Mouse (Mus musculus): ENCODE results near the gene Ppp1r35. TPM values are rescaled to one million over a fixed set of nuclear protein-coding genes. Genes with fewer than 3 reads are reported as not detected.

Ppp1r35 gene
- polyA plus RNA-seq, 1 experiment from 2014 or later = 83.1 TPM

GRCm38 (mm10) chr5:137806158-137806557 is 27.5 kb downstream of the Ppp1r35 start:
- no peak overlapping the region for H3K9ac ChIP-seq (ENCODE audit: low read length)
- DNase-seq (ENCODE audit: low spot score, missing footprints) = no peak
- no peaks in the 10 kb centered on the region for H3K4me1 ChIP-seq (ENCODE audit: control insufficient read depth, insufficient read depth, low read length)
- no peak for ATAC-seq (ENCODE audit: low FRiP score)
- no peaks in the 10 kb centered on the region for H3K36me3 ChIP-seq (ENCODE audit: control insufficient read depth, insufficient read depth, low read length)
- H3K9me3 ChIP-seq (ENCODE audit: control insufficient read depth, low read length) = no peaks in the 10 kb centered on the region
- no peak overlapping the region for H3K4me3 ChIP-seq (ENCODE audit: low read depth, low read length)
- no peak overlapping the region for H3K4me2 ChIP-seq
- no peaks in the 10 kb centered on the region for H3K27me3 ChIP-seq (ENCODE audit: control insufficient read depth, insufficient read depth, low read length)
- no peak overlapping the region for H3K27ac ChIP-seq (ENCODE audit: low read depth, low read length)
- 74% methylated on average over 1 of the region's 1 CpGs for WGBS

GRCm38 (mm10) chr5:137808316-137808715 is 29.7 kb downstream of the Ppp1r35 start:
- ATAC-seq (ENCODE audit: low FRiP score) (no peak), DNase-seq (ENCODE audit: low spot score, missing footprints) (no peak)
- Histone ChIP-seq H3K27me3 (ENCODE audit: control insufficient read depth, insufficient read depth, low read length) (no peaks in the 10 kb centered on the region), H3K4me2 (no peak overlapping the region), H3K36me3 (ENCODE audit: control insufficient read depth, insufficient read depth, low read length) (no peaks in the 10 kb centered on the region), H3K4me1 (ENCODE audit: control insufficient read depth, insufficient read depth, low read length) (no peaks in the 10 kb centered on the region), H3K27ac (ENCODE audit: low read depth, low read length) (no peak overlapping the region), H3K4me3 (ENCODE audit: low read depth, low read length) (no peak overlapping the region), H3K9ac (ENCODE audit: low read length) (no peak overlapping the region), H3K9me3 (ENCODE audit: control insufficient read depth, low read length) (no peaks in the 10 kb centered on the region)
- WGBS = 94% methylated on average over 5 of the region's 5 CpGs

DNA sequence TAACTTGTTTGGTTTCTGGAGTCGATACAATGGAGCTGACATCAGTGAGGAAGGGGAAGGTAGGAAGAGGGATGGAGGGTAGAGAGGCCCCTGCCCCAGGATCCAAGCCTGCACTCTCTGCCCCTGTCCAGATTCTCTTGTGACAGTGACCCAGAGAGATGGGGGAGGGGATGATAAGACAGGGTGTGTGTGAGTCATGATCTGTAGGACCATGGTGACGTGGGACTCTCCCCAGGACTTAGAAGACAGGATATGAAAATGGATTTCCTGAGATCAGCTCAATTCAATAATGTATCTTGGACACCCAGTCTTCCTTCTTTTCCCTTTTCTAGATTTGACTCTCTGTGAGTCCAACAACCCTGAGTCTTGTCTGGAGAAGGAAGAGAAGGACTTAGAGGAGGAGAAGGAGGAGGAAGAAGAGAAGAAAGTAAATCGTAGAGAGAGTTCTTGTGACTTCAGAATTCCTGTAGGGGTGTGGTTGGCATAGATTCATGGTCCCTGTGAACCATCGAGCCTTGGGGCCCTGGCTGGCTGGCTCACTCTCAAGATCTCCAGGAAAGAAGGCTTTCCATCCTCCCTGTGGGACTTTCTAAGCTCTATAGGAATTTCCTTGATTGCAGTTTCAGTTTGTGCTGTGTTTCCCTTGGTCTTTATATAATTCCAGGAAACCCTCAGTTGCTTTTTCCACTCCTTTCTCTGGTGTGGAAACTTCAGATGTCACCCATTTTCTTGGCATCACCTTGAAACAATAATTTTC is 39.0 kb downstream of the Ppp1r35 start:
- Histone ChIP-seq H3K36me3 (ENCODE audit: control insufficient read depth, insufficient read depth, low read length) (no peaks in the 10 kb centered on the region), H3K4me2 (no peak overlapping the region), H3K27ac (ENCODE audit: low read depth, low read length) (no peak overlapping the region), H3K27me3 (ENCODE audit: control insufficient read depth, insufficient read depth, low read length) (no peaks in the 10 kb centered on the region), H3K4me1 (ENCODE audit: control insufficient read depth, insufficient read depth, low read length) (no peaks in the 10 kb centered on the region), H3K9me3 (ENCODE audit: control insufficient read depth, low read length) (no peaks in the 10 kb centered on the region), H3K9ac (ENCODE audit: low read length) (no peak overlapping the region), H3K4me3 (ENCODE audit: low read depth, low read length) (no peak overlapping the region)
- DNase-seq (ENCODE audit: low spot score, missing footprints) (no peak), ATAC-seq (ENCODE audit: low FRiP score) (no peak)
- WGBS = 76% methylated on average over 4 of the region's 4 CpGs

- WGBS = 71% methylated on average over 4 of the region's 4 CpGs
- Histone ChIP-seq H3K9ac (ENCODE audit: low read length) (no peak overlapping the region), H3K4me3 (ENCODE audit: low read depth, low read length) (no peak overlapping the region), H3K36me3 (ENCODE audit: control insufficient read depth, insufficient read depth, low read length) (no peaks in the 10 kb centered on the region), H3K9me3 (ENCODE audit: control insufficient read depth, low read length) (no peaks in the 10 kb centered on the region), H3K4me2 (no peak overlapping the region), H3K4me1 (ENCODE audit: control insufficient read depth, insufficient read depth, low read length) (no peaks in the 10 kb centered on the region), H3K27me3 (ENCODE audit: control insufficient read depth, insufficient read depth, low read length) (no peaks in the 10 kb centered on the region), H3K27ac (ENCODE audit: low read depth, low read length) (no peak overlapping the region)
- DNase-seq (ENCODE audit: low spot score, missing footprints) = no peak
- ATAC-seq (ENCODE audit: low FRiP score) = no peak
These were observed 43.5 kb downstream of the Ppp1r35 start for GRCm38 (mm10) chr5:137822126-137822525.

GRCm38 (mm10) chr5:137822602-137823001 is 44.0 kb downstream of the Ppp1r35 start:
- no peak for DNase-seq (ENCODE audit: low spot score, missing footprints)
- ATAC-seq (ENCODE audit: low FRiP score) = no peak
- H3K9me3 ChIP-seq (ENCODE audit: control insufficient read depth, low read length) = no peaks in the 10 kb centered on the region
- H3K4me3 ChIP-seq (ENCODE audit: low read depth, low read length) = no peak overlapping the region
- WGBS = 94% methylated on average over 1 of the region's 1 CpGs
- no peak overlapping the region for H3K4me2 ChIP-seq
- H3K4me1 ChIP-seq (ENCODE audit: control insufficient read depth, insufficient read depth, low read length) = no peaks in the 10 kb centered on the region
- H3K9ac ChIP-seq (ENCODE audit: low read length) = no peak overlapping the region
- H3K27ac ChIP-seq (ENCODE audit: low read depth, low read length) = no peak overlapping the region
- no peaks in the 10 kb centered on the region for H3K27me3 ChIP-seq (ENCODE audit: control insufficient read depth, insufficient read depth, low read length)
- H3K36me3 ChIP-seq (ENCODE audit: control insufficient read depth, insufficient read depth, low read length) = no peaks in the 10 kb centered on the region

- Histone ChIP-seq H3K27me3 (ENCODE audit: control insufficient read depth, insufficient read depth, low read length) (no peaks in the 10 kb centered on the region), H3K4me3 (ENCODE audit: low read depth, low read length) (no peak overlapping the region), H3K4me1 (ENCODE audit: control insufficient read depth, insufficient read depth, low read length) (no peaks in the 10 kb centered on the region), H3K9me3 (ENCODE audit: control insufficient read depth, low read length) (no peaks in the 10 kb centered on the region), H3K4me2 (no peak overlapping the region), H3K9ac (ENCODE audit: low read length) (no peak overlapping the region), H3K27ac (ENCODE audit: low read depth, low read length) (no peak overlapping the region), H3K36me3 (ENCODE audit: control insufficient read depth, insufficient read depth, low read length) (no peaks in the 10 kb centered on the region)
- DNase-seq (ENCODE audit: low spot score, missing footprints) (no peak), ATAC-seq (ENCODE audit: low FRiP score) (no peak)
- WGBS = 89% methylated on average over 6 of the region's 6 CpGs
These were observed 44.9 kb downstream of the Ppp1r35 start for GRCm38 (mm10) chr5:137823455-137824045.

- no peak overlapping the region for H3K27ac ChIP-seq (ENCODE audit: low read depth, low read length)
- no peak overlapping the region for H3K9ac ChIP-seq (ENCODE audit: low read length)
- DNase-seq (ENCODE audit: low spot score, missing footprints) (no peak), ATAC-seq (ENCODE audit: low FRiP score) (no peak)
- H3K4me3 ChIP-seq (ENCODE audit: low read depth, low read length) = no peak overlapping the region
- H3K9me3 ChIP-seq (ENCODE audit: control insufficient read depth, low read length) = no peaks in the 10 kb centered on the region
- H3K4me2 ChIP-seq = no peak overlapping the region
- no peaks in the 10 kb centered on the region for H3K36me3 ChIP-seq (ENCODE audit: control insufficient read depth, insufficient read depth, low read length)
- H3K27me3 ChIP-seq (ENCODE audit: control insufficient read depth, insufficient read depth, low read length) = no peaks in the 10 kb centered on the region
- 90% methylated on average over 3 of the region's 3 CpGs for WGBS
- H3K4me1 ChIP-seq (ENCODE audit: control insufficient read depth, insufficient read depth, low read length) = no peaks in the 10 kb centered on the region
These were observed 46.4 kb downstream of the Ppp1r35 start for GRCm38 (mm10) chr5:137825030-137825429.

DNA sequence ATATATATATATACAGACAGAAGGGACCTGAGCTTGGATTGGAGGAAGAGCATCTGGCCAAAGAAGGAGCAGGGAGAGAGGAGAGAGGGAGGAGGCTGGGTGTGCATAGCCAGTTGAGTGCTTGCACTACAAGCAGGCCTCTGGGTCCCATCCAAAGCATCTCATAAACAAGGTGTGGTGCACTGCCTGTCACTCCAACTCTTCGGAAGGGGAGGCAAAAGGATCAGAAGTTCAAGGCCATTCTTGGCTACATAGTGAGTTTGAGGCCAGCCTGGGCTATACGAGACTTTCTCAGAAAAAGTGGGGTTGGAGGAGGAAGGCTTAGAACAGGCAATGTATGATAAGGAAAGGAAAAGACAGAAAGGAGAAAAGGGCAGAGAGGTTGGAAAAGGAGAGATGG is 47.3 kb downstream of the Ppp1r35 start:
- no peaks in the 10 kb centered on the region for H3K27me3 ChIP-seq (ENCODE audit: control insufficient read depth, insufficient read depth, low read length)
- H3K9me3 ChIP-seq (ENCODE audit: control insufficient read depth, low read length) = no peaks in the 10 kb centered on the region
- no peak overlapping the region for H3K4me3 ChIP-seq (ENCODE audit: low read depth, low read length)
- no peak for DNase-seq (ENCODE audit: low spot score, missing footprints)
- H3K4me2 ChIP-seq = no peak overlapping the region
- 90% methylated on average over 2 of the region's 2 CpGs for whole genome bisulfite sequencing
- no peak for ATAC-seq (ENCODE audit: low FRiP score)
- no peaks in the 10 kb centered on the region for H3K36me3 ChIP-seq (ENCODE audit: control insufficient read depth, insufficient read depth, low read length)
- no peak overlapping the region for H3K27ac ChIP-seq (ENCODE audit: low read depth, low read length)
- H3K9ac ChIP-seq (ENCODE audit: low read length) = no peak overlapping the region
- no peaks in the 10 kb centered on the region for H3K4me1 ChIP-seq (ENCODE audit: control insufficient read depth, insufficient read depth, low read length)

- no peaks in the 10 kb centered on the region for H3K9me3 ChIP-seq (ENCODE audit: control insufficient read depth, low read length)
- H3K4me1 ChIP-seq (ENCODE audit: control insufficient read depth, insufficient read depth, low read length) = no peaks in the 10 kb centered on the region
- no peak overlapping the region for H3K9ac ChIP-seq (ENCODE audit: low read length)
- 65% methylated on average over 7 of the region's 7 CpGs for WGBS
- ATAC-seq (ENCODE audit: low FRiP score) = no peak
- no peaks in the 10 kb centered on the region for H3K27me3 ChIP-seq (ENCODE audit: control insufficient read depth, insufficient read depth, low read length)
- H3K27ac ChIP-seq (ENCODE audit: low read depth, low read length) = no peak overlapping the region
- peak; percentile 37 for DNase-seq (ENCODE audit: low spot score, missing footprints)
- no peak overlapping the region for H3K4me2 ChIP-seq
- H3K4me3 ChIP-seq (ENCODE audit: low read depth, low read length) = no peak overlapping the region
- no peaks in the 10 kb centered on the region for H3K36me3 ChIP-seq (ENCODE audit: control insufficient read depth, insufficient read depth, low read length)
These were observed 47.8 kb downstream of the Ppp1r35 start for GRCm38 (mm10) chr5:137826421-137826820.

Data from midbrain, embryonic 11.5 days (tissue).